Mouse (Mus musculus) heart, embryonic 13.5 days (tissue): Measurements from ENCODE around the gene Hic2. TPM values are rescaled to one million over a fixed set of nuclear protein-coding genes. Genes with fewer than 3 reads are reported as not detected.
"Not testable (repeated sequence)": the region's sequence is repeated elsewhere in the genome, so short reads cannot be mapped to it uniquely, and the experiment has no call there.

ENCODE experiments used
- ATAC-seq: fragments of 200-750 bp; cut with Nextera tagmentation; 2 replicates; pipeline ENCODE4 v1.8.0; 2017; ENCODE audit warnings: moderate TSS enrichment; ENCODE audit not compliant: insufficient number of reproducible peaks, low FRiP score, low TSS enrichment; ENCODE audit errors: extremely low read depth
- H3K27ac ChIP-seq: fragments of 300-500 bp; sonication (generic); replicated peaks from 2 replicates; pipeline ENCODE4 v1.5.1; 2015; ENCODE audit warnings: moderate library complexity, mild to moderate bottlenecking, inconsistent platforms
- H3K27me3 ChIP-seq: fragments of 300-500 bp; sonication (generic); replicated peaks from 2 replicates; pipeline ENCODE4 v1.6.1; 2015; ENCODE audit warnings: mild to moderate bottlenecking, inconsistent platforms
- H3K36me3 ChIP-seq: fragments of 300-500 bp; sonication (generic); 2 replicates; pipeline ENCODE4 v1.6.1; 2015; ENCODE audit warnings: mild to moderate bottlenecking, inconsistent platforms
- H3K4me1 ChIP-seq: fragments of 300-500 bp; sonication (generic); 2 replicates; pipeline ENCODE4 v1.6.1; 2015; ENCODE audit warnings: inconsistent platforms
- H3K4me2 ChIP-seq: fragments of 300-500 bp; sonication (generic); 2 replicates; pipeline ENCODE4 v1.6.1; 2015; ENCODE audit warnings: inconsistent platforms, mild to moderate bottlenecking, moderate library complexity
- H3K4me3 ChIP-seq: fragments of 300-500 bp; sonication (generic); 2 replicates; pipeline ENCODE4 v1.5.1; 2015; ENCODE audit warnings: moderate library complexity, mild to moderate bottlenecking, inconsistent platforms
- H3K9ac ChIP-seq: fragments of 300-500 bp; sonication (generic); 2 replicates; pipeline ENCODE4 v1.6.1; 2015; ENCODE audit warnings: inconsistent platforms, mild to moderate bottlenecking, moderate library complexity
- H3K9me3 ChIP-seq: fragments of 300-500 bp; sonication (generic); 2 replicates; pipeline ENCODE4 v1.6.1; 2016; ENCODE audit warnings: inconsistent platforms
- WGBS: fragments of 180-500 bp; shearing (Covaris S2); methylation state at CpG from one replicate; pipeline ENCODE4 v1.1.7; 2015; ENCODE audit warnings: mixed read lengths; 5-methylcytosine and 5-hydroxymethylcytosine counted together
- polyA plus RNA-seq: library from polyadenylated mRNA; unstranded; fragments of >200 nt; fragmentation: Nextera tagmentation; extraction: Ambion mirVana; gene quantifications from 2 replicates; pipeline ENCODE4 v1.2.1, GENCODE M21; 2015

The Hic2 gene
- polyA plus RNA-seq, 1 experiment from 2014 or later, result 4.6 TPM

DNA sequence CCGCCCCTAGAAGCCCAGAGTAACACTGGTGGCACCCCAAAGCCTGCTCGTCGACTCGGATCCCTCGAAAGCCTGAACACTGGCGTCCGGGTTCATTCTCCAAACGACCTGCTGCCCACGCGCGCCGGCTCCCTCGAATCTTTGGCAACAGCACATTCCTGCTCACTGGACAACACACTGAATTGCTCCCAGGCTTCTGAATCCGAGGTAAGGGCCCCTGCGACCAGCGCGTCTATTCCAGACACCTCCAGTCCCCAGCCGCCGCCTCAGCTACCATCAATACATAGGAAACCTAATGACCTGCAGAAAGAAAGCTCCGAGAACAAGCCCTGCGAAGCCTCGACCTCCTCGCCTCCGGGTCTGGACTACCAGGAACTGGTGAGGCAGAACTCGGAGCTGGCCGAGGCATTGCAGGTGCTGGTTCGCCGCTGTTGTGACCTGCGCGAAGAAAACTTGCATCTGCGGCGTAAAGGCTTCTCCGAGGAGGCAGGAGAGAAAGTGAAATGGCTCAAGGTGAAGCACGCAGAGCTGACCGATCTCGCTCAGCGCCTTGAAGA is 23.9 kb upstream of the Hic2 start:
- no peaks in the 10 kb centered on the region for H3K36me3 ChIP-seq
- no peaks in the 10 kb centered on the region for H3K9me3 ChIP-seq
- peak overlapping the region; percentile 100 for H3K4me2 ChIP-seq
- H3K4me1 ChIP-seq, result peaks cover 21% of the 10 kb centered on the region
- no peak for ATAC-seq
- 3% methylated on average over 37 of the region's 37 CpGs for WGBS
- peak overlapping the region; percentile 67 for H3K4me3 ChIP-seq
- peak overlapping the region; percentile 77 for H3K9ac ChIP-seq
- peaks cover 51% of the 10 kb centered on the region for H3K27me3 ChIP-seq
- no peak overlapping the region for H3K27ac ChIP-seq

DNA sequence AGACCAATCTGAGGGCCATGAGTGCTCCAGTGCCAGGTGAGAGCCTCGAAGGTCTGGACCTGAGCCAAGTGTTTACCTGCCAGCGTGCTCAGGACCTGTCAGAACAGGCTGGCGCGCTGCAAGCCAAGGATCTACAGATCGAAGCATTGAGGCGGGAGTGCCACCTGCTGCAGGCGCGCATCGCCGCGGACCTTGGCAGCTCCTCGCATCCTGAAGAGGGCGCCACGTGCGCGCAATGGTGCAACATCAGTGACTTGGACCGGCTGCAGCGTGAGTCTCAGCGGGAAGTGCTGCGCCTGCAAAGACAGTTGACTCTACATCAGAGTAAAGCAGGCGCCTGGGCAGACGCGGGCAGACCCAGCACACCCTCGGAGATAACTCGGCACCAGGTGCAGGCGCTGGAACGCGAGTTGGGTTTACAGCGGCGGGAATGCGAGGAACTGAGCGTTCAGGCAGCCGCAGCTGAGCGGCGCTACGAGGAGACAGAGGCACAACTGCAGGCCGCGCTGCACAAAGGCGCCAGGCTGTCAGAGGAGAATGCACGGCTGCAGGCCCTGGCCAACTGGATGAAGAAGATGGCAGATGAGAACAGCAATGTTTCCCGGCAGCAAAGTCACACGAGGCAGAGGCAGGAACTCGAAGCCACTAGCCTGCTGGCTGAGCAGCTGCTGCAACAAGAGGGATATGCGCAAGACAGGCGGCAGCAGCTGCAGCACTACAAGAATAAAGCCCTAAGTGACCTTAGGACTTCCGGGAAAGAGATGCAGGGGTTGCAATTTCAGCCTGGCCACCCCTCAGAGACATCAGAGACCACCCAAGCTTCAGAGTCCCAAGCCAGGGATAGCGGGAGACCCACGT is 23.2 kb upstream of the Hic2 start:
- H3K27me3 ChIP-seq, result peaks cover 51% of the 10 kb centered on the region
- 8% methylated on average over 48 of the region's 48 CpGs for WGBS
- no peaks in the 10 kb centered on the region for H3K36me3 ChIP-seq
- H3K9me3 ChIP-seq, result no peaks in the 10 kb centered on the region
- peaks cover 21% of the 10 kb centered on the region for H3K4me1 ChIP-seq
- peak overlapping the region; percentile 100 for H3K4me2 ChIP-seq
- peak overlapping the region; percentile 67 for H3K4me3 ChIP-seq
- ATAC-seq, result peak; percentile 33; the same call in 1 of the 2 replicates
- H3K9ac ChIP-seq, result peak overlapping the region; percentile 77
- H3K27ac ChIP-seq, result no peak overlapping the region

DNA sequence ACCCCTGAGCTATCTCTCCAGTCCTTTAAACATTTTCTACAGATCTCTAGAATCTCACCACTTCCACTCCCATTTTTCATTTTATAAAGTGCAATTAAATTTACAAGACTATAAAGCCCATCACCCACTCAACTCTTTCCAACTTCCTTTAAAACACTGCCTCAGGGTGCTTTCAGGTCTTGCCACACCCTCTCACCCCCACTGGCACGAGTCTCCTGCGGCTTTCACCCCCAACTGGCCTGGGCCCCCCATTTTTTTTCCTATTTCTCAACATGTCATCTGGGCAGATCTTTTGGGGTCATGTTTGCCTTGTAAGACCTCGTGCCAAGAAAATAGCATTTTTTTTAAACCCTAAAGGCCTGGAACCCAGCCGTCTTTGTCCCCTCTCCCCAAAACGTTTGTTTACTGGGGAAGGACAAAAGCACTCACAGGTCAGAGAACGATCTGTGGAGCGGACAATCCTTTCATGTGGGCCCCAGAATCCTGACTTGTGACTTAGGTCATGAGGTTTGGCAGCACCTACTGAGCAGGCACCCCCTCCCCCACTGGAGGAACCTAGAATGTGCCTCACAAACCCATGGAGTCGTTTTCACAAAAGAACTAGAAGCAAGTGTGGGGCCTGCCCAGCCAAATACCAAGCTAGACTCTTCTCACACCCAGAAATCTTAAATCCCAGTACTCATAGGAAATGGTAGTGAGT is 16.3 kb upstream of the Hic2 start:
- peaks cover 12% of the 10 kb centered on the region for H3K4me1 ChIP-seq
- H3K4me2 ChIP-seq, result no peak overlapping the region
- no peak for ATAC-seq
- H3K36me3 ChIP-seq, result no peaks in the 10 kb centered on the region
- peaks cover 5% of the 10 kb centered on the region for H3K27me3 ChIP-seq
- no peak overlapping the region for H3K9ac ChIP-seq
- H3K9me3 ChIP-seq, result no peaks in the 10 kb centered on the region
- H3K27ac ChIP-seq, result no peak overlapping the region
- 57% methylated on average over 8 of the region's 8 CpGs for WGBS
- no peak overlapping the region for H3K4me3 ChIP-seq

DNA sequence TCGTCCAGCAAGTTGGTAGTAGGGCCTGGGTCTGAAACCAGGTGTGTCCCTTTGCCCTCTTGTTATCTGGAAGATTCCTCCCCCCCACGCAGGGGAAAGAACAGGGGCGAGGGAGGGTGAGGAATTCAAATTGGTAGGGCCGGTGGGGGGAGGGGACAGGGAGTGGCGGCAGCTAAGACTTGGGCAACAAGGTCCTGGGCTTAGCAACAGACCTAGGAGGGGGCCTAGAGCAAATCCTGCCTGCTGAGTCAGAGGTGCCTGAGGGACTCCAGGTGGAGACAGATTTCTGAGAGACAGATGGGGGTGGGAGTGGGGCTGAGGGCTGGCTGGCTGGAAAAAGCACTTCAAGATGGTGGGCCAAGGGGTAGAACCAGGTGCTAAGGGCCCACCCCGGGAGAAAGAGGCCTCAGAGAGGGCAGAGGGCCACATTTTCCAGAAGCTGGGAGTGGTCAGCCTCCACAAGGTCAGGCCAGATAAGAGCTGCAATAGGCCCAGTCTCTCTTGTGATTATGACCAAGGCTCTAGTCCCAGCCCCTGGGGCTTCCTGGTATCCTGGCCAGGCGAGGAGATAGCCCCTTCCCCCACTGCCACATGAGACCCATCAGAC is 13.1 kb upstream of the Hic2 start:
- no peaks in the 10 kb centered on the region for H3K9me3 ChIP-seq
- H3K4me3 ChIP-seq, result no peak overlapping the region
- peaks cover 12% of the 10 kb centered on the region for H3K4me1 ChIP-seq
- H3K36me3 ChIP-seq, result no peaks in the 10 kb centered on the region
- no peak overlapping the region for H3K9ac ChIP-seq
- WGBS, result 20% methylated on average over 7 of the region's 7 CpGs
- no peak overlapping the region for H3K27ac ChIP-seq
- no peak for ATAC-seq
- no peak overlapping the region for H3K4me2 ChIP-seq
- H3K27me3 ChIP-seq, result no peaks in the 10 kb centered on the region

DNA sequence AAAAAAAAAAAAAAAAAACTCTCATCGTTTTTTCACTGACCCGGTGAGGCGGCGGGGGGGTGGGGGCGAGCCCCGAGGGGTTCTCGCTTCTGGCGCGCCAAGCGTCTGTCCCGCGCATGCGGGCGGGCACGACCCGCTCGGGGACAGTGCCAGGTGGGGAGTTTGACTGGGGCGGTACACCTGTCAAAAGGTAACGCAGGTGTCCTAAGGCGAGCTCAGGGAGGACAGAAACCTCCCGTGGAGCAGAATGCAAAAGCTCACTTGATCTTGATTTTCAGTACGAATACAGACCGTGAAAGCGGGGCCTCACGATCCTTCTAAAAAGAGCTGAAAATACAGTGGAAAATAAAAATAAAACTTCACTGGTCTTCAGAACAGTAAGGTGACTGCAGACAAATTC is 11.2 kb upstream of the Hic2 start:
- 22% methylated on average over 25 of the region's 25 CpGs for WGBS
- Histone ChIP-seq H3K9me3 (no peaks in the 10 kb centered on the region), H3K9ac (no peak overlapping the region), H3K4me1 (peaks cover 12% of the 10 kb centered on the region), H3K27ac (no peak overlapping the region), H3K4me2 (no peak overlapping the region), H3K36me3 (no peaks in the 10 kb centered on the region), H3K27me3 (no peaks in the 10 kb centered on the region), H3K4me3 (no peak overlapping the region)
- ATAC-seq, result peak; percentile 100

DNA sequence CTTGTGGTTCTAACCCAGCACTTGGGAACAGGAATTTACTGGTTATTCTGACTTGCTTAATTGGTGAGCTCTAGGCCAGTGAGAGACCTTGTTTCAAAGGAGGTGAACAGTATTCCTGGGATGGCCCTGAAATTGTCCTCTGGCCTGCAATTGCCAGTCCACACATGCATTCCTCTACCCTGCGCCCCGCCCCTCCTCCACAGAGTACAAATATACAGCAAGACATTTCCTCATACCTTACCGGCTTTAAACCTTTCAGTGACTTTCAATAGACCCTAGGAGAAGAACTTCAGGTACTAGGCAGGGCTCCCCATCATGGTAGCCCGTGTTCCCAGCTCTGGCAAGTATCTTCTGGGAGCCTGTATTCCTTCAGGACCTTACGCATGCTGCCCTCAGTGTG is 7.8 kb upstream of the Hic2 start:
- Histone ChIP-seq H3K36me3 (no peaks in the 10 kb centered on the region), H3K4me1 (peaks cover 3% of the 10 kb centered on the region), H3K27ac (no peak overlapping the region), H3K4me3 (no peak overlapping the region), H3K27me3 (no peaks in the 10 kb centered on the region; the same call in 1 of the 2 replicates), H3K9me3 (no peaks in the 10 kb centered on the region), H3K4me2 (no peak overlapping the region), H3K9ac (no peak overlapping the region)
- WGBS, result 80% methylated on average over 5 of the region's 5 CpGs
- no peak for ATAC-seq

DNA sequence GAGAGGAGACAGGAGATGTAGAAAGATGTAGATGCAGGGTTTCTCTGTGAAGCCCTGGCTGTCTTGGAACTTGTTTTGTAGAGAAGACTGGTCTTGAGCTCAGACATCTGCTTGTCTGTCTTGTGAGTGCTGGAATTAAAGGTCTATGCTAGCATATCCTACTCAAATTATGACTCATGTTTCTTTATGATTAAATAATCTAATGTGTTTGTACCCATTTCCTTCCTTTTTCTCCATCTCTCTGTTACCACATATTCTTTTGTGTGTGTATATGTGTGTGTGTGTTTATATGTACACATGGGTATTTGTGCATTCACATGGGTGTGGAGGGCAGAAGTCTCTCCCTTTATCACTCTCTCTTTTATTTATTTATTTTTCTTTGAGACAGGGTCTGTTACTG is 6.9 kb upstream of the Hic2 start:
- no peak overlapping the region for H3K27ac ChIP-seq
- no peak overlapping the region for H3K9ac ChIP-seq
- H3K4me1 ChIP-seq, result no peaks in the 10 kb centered on the region
- no peaks in the 10 kb centered on the region for H3K36me3 ChIP-seq
- no peaks in the 10 kb centered on the region; the same call in 1 of the 2 replicates for H3K27me3 ChIP-seq
- no peak for ATAC-seq
- H3K4me3 ChIP-seq, result no peak overlapping the region
- no peaks in the 10 kb centered on the region for H3K9me3 ChIP-seq
- no peak overlapping the region for H3K4me2 ChIP-seq

DNA sequence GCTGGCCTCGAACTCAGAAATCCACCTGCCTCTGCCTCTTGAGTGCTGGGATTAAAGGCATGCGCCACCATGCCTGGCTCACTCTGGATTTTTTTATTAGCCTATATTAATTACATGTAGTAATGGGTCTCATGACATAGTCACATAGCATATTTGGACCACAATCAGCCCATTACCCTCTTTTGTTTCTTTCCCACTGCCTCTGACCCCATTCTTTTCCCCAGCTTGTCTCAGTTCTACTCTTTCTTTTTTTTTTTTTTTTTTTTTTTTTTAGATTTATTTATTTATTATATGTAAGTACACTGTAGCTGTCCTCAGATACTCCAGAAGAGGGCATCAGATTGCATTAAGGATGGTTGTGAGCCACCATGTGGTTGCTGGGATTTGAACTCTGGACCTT is 1.8 kb upstream of the Hic2 start:
- not testable (repeated sequence) for H3K9me3 ChIP-seq, H3K27ac ChIP-seq, H3K4me3 ChIP-seq, ATAC-seq, H3K27me3 ChIP-seq, H3K36me3 ChIP-seq, H3K9ac ChIP-seq, H3K4me2 ChIP-seq
- 84% methylated on average over 2 of the region's 2 CpGs for WGBS
- peaks cover 28% of the 10 kb centered on the region for H3K4me1 ChIP-seq

DNA sequence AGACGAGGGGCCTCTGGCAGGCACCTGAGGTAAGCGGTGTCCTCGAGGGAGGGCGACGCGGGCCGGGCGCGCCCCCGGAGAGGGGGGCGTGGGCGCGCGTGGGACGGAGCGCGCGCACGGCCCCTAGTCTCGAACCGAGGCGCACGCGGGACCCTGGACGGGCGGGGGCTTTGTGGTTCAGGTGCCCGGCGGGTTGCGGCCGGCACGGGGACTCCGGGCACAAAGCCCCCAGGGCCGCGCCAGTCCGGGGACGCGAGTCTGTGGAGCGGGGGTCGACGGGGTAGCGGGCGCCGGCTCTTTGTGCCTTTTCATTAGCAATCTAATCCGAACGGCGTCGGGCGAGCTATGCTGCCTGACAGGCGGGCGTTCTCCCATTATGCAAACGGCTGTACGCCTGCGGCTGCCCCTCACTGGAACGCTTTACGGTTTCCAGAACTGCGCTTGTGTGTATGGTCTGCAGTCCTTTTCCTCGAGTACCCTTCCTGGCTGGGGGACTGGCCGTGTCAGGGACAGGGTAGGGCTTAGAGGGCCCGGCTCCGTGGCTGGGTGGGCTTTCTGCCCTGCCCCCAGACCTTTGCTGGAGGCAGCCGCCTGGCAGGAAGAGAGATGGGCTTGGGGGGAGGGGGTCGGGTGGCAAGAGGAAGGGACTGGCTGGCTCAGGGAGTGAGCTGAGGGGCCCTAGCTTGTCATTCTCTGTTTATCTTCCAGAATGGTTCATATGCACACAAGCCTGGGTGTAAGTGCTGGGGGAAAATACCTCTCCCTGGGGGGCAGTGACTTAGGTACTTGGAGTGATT is 528 bp downstream of the Hic2 start:
- Histone ChIP-seq H3K4me3 (peak overlapping the region; percentile 96), H3K27me3 (no peaks in the 10 kb centered on the region), H3K4me2 (peak overlapping the region; percentile 85), H3K27ac (peak overlapping the region; percentile 90), H3K9me3 (no peaks in the 10 kb centered on the region), H3K9ac (peak overlapping the region; percentile 98), H3K4me1 (peaks cover 51% of the 10 kb centered on the region), H3K36me3 (no peaks in the 10 kb centered on the region)
- WGBS, result under 1% methylated on average over 62 of the region's 62 CpGs
- ATAC-seq, result peak; percentile 9; the same call in 1 of the 2 replicates

DNA sequence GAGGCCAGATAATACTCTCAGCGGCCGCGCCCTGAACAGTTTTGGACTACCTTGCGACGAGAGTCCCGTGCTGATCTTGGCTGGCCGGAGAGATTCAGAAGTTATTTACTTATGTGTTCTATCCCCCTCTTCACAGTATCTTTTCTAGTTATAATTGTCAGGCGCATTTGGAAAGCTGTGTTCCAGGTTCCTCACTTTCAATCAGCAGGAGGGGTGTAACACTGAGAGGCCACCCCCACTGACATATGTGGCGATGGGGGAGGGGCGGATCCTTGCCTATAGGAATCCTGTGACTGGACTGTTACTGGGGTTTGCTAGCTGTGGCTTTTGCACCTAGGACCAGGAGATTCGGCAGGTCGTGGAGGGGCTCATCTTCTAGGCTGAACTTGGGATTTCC is 1.1 kb downstream of the Hic2 start:
- Histone ChIP-seq H3K27me3 (no peaks in the 10 kb centered on the region), H3K4me3 (peak overlapping the region; percentile 96), H3K4me2 (peak overlapping the region; percentile 85), H3K9me3 (no peaks in the 10 kb centered on the region), H3K27ac (peak overlapping the region; percentile 90), H3K36me3 (no peaks in the 10 kb centered on the region), H3K9ac (peak overlapping the region; percentile 98), H3K4me1 (peaks cover 57% of the 10 kb centered on the region)
- no peak for ATAC-seq
- WGBS, result 2% methylated on average over 12 of the region's 12 CpGs
